Mouse (Mus musculus): Measurements from ENCODE around the gene Pnmal2.
"Not testable (repeated sequence)": the region's sequence is repeated elsewhere in the genome, so short reads cannot be mapped to it uniquely, and the experiment has no call there.

Gene Pnmal2

DNA sequence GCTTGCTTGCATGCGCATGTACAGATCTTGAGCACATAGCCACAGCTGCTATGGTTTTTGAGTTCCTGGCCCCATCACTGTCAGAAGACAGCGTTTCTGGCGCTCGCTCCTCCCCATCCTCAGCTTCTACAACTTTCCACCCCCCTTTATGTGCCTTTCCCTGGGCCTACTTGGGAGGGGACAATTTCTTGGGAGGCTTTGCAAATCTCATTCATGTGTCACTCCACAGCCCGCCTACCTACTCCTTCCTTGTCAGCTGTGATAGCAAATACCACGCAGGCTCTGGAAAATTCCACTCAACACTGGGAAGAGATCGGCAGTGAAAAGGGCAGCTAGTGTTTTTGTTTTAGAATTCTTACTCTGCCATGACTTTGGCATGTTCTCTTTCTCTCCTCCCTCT lies 4.2 kb upstream of the Pnmal2 start:
- no peak for DNase-seq (ENCODE audit: low read depth, low spot score)

DNA sequence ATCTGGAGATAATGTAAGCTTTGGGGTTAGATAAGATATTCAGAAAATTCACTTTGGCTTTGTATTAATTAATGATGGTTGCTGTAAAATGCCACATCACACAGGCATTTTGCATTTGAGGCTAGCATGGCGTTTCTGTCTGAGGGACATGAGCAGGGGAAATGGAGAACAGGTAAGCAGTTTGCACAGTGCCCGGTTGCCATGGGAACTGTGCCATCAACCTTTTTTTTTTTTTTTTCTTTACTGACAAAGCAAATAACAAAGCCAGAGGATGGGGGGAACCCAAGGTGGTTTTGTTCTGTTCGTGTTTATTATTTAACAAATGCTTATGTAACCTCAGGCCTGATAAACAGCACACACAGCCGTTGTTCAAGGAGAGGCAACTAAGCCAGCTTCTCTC lies 1.6 kb upstream of the Pnmal2 start:
- DNase-seq (ENCODE audit: low read depth, low spot score): no peak

DNA sequence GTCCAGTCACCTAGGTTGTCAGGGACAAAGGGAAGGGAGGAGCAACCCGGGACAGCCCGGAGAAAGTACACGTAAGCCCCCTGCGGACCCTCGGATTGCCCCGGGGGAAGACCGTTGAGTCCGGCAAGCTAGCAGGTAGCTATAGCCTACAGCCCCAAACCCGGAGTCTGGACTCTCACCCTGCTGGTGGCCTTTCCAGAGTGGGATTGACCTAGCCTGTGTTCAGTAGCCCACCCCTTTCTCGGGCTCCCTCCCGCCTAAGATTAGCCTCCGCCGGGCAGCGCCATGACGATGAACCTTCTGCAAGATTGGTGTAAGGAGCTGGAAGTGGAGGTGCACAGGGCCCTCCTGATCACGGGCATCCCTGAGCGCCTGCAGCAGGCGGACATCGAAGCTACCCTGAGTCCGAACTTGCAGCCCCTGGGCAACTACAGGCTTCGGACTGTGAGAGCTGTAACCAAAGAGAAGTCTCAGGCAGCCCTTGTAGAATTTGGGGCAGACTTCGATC lies 380 bp downstream of the Pnmal2 start:
- no peak for DNase-seq (ENCODE audit: low read depth, low spot score)

DNA sequence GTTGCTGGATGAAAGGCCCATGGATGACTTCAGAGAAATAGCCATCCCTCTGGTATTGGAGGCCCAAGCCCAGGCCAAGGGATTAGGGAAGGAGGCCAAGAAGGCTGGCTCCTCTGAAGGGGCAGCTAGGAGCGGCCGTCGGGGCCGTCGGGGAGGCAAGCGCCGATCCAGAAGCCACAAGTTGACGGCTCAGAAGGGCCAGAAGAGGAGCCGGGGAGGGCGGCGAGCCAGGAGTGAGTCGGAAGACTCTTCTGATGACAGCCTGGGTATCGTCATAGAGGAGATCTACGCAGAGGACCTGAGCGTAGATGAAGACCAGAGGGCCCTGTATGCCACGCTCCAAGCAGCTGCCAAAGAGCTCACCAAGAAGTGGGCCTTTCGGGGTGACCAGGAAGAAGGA lies 937 bp downstream of the Pnmal2 start:
- DNase-seq (ENCODE audit: low read depth, low spot score): no peak

GRCm38 (mm10) chr7:16946441-16947348 lies 2.2 kb downstream of the Pnmal2 start:
- DNase-seq (ENCODE audit: low read depth, low spot score): no peak

DNA sequence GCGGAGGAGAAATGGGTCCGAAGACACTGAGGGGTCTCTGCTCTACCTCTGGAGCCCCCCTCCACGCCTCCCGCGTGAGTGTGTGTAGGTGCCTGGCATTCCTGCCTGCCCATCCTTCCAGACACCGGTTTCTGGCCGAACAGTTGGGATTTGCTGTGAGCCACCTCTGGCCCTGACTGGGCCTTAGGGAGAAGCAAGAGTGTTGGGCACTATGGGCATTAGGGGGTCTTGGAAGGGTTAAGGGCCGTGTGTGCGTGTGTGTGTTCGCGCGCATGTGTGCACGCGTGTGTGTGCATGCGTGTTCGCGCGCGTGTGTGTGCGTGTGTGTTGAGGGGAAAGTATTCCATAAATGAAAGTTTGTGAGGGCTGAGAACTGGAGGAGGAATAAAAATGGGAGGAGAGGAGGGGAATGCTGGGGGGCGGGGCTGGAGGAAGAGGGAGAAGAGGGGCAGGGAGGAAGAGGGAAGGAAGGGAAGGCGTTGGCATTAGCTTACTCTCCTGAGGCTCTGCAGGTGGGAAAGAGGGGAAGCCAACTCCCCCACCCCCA lies 2.9 kb downstream of the Pnmal2 start:
- no peak for DNase-seq (ENCODE audit: low read depth, low spot score)

DNA sequence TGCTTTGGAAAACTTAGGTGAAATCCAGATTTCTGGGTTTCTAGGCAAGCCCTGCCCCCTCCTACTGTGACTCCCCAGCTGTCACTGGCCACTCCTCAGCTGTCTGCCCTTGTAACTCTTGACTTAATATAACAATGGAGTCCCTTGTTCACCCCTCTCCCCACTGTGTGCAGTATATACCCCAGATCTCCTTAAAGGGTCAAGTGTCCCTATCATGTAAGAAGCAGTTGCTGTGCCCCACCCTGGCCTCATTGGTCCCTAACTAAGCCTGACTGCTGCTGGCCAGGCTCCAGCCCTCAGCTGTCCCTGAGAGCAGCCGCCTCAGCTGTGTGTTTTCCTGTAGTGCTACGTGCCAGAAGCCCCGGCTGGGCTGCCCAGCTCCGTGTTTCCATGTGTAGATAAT lies 3.5 kb downstream of the Pnmal2 start:
- no peak for DNase-seq (ENCODE audit: low read depth, low spot score)

GRCm38 (mm10) chr7:16948923-16949458 lies 4.5 kb downstream of the Pnmal2 start:
- DNase-seq (ENCODE audit: low read depth, low spot score): no peak

DNA sequence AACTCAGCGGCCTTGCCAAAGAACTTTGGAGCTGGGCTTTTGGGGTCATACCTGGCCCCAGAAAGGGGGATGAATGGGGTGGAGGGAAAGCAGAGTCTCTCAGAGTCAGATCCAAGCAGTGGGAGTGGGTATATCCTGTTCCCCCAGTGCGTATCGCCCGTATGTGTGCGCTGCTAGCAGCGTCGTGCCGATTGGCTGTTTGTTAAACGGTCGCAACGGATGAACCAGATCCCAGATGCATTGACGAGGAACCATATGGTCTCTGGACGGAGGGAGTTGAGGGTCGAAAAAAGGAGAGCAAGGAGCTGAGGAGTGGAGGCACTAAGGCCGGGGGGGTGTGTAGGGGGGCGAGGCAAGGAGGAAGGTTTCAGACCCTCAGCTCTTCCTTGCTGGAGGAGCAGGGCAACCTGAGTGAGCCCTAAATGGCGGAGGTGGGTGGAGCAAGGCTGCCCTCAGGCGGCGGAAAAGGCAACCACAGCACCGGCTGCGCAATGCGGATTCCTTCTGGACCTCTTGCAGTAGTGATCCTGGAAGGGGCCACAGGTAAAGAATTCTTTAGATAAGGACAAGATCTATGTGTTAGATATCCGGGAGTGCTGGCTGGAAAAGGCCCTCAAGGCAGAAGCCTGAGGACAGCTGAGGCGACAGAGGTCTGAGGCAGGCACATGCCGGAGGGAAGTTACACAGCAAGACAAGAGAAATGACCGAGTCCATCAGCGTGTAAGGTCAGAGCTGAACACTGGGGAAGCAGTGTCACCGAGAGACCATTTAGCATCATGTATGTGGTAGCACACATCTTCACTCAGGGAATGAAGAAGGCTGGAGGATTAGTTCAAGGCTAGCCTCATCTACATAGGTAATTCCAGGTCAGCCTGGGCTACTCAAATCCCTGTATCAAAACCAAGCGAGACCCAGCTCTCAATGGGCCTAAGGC lies 5.7 kb downstream of the Pnmal2 start:
- peak; percentile 65 for DNase-seq (ENCODE audit: low read depth, low spot score)

DNA sequence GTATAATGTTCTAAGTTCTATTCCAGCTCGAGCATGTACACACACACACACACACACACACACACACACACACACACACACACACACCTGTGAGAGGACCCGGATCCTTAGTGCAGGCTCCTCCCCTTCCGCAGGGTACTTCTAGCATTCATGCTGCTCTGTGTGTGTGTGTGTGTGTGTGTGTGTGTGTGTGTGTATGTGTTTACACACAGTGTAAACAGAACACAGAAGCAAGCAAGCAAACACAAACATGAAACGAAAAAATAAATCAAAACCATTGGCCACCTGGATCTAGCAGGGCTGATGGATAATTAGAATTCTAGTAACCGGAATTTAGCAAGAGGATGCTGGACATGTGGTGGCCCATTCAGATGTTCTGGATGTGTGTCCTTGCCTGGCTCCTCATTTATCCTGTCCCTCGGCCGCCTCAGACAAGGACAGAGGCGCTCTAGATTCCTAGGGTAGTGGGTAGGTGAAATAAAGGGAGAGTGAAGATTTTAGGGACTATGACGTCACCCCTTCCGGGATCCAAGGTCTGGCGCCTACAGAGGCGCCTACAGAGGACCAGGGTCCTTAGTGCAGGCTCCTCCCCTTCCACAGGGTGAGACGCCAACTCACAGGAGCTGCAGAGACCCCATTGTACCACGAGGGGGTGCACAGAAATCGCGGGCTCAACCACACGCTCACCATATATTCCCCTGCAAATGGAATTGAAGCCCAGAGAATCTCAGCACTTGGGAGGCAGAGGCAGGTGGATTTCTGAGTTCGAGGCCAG lies 6.6 kb downstream of the Pnmal2 start:
- peak; percentile 71 for DNase-seq (ENCODE audit: low read depth, low spot score)

GRCm38 (mm10) chr7:16953776-16954175 lies 9.3 kb downstream of the Pnmal2 start:
- not testable (repeated sequence) for DNase-seq (ENCODE audit: low read depth, low spot score)

- no peak for DNase-seq (ENCODE audit: low read depth, low spot score)
Measured at GRCm38 (mm10) chr7:16955712-16956111, 11.2 kb downstream of the Pnmal2 start.

DNA sequence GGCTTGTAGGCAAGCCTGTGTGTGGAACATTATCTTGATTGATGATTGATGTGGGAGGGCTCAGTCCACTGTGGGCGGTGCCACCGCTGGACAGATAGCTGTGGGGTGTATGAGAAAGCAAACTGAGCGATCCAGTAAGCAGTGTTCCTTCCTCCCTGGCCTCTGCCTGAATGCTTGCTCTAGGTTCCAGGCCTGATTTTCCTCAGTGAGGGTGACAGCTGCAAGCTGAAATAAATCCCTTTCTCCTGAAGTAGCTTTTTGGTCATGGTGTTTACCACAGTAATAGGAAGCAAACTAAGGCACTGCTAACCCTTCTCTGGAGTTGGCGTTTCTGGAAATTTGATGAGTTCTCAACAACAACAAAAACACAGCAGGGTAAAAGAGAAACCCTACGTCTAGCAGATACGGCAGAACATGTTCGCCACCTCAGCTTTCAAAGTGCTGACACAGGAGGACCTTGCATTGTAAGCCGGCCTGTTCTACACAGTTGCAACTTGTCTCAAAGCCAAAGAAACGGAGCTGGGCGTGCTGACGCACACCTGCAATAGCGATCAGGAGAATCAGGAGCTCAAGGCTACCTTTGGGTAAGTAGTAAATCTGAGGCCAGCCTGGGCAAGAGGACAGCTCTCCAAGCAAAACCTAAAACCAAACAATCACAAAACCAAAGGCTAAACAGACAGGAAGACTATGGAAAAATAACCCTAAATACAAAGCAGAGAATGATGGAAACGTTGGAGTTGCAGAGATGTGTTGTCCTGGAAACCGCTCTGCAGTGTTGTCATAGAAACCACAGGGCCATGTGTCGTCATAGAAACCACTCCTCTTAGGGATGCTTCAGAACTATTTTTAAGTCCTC lies 12.2 kb downstream of the Pnmal2 start:
- no peak for DNase-seq (ENCODE audit: low read depth, low spot score)

- peak; percentile 72 for DNase-seq (ENCODE audit: low read depth, low spot score)
Measured at GRCm38 (mm10) chr7:16959539-16960187, 15.2 kb downstream of the Pnmal2 start, which contains the start of gene Pnmal1. TSS of gene Pnmal1 (plus strand) at chr7:16959679.

DNA sequence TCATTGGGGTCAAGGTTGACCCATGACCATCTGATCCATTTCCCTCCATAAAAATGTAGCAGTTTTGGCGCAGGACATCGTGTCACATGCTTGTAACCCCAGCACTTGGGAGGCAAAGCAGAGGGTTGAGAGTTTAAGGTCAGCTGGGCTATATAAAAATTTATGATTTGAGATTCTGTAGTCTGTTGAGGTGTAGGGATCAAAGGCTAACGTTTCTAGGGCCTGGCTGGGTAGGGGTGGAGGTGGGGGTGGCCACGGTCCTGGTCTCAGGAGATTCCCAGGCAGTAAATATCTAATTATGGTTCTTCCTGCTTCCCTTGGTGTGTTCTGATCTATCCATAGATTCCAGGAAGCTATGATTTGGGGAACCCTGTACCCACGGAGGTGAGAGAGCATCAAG lies 17.2 kb downstream of the Pnmal2 start:
- no peak for DNase-seq (ENCODE audit: low read depth, low spot score)

DNA sequence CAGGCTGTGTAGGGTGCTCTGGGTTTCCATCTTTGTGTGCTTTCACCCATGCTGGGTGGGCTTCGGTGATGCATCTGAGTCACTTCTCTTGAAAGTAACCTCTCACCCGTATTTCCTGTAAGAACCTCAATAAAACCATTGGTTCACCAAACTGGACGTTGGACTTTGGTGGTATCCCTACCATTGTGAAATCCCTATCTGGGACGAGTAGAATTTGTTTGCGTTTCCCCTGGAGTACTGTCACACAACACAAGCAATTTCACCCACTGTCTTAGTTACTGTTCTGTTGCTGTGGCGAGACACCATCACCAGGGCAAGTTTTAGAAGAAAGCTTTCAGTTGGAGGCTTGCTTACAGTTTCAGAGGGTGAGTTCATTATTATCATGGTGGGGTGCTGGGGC lies 23.9 kb downstream of the Pnmal2 start:
- no peak for DNase-seq (ENCODE audit: low read depth, low spot score)

- DNase-seq (ENCODE audit: low read depth, low spot score): no peak
Measured at GRCm38 (mm10) chr7:16971160-16971559, 26.7 kb downstream of the Pnmal2 start.

DNA sequence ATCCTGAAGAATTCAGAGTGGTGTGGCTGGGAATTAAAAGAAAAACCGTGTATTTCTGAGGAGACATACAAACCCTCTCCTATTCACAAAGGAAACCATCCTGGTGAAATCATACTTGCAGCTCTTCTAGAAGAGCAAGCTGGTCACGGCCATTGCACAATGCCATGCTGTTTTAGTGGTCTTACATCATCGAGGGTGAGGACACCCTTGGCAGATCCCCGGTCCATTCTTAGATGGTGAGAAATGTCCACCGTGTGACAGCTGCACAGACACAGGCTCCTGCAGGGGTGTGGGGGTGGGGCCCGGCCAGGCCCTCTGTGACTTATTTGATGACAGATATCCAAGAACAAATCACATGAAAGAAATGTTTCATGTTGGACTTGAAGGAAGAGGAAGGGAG lies 29.5 kb downstream of the Pnmal2 start:
- no peak for DNase-seq (ENCODE audit: low read depth, low spot score)

GRCm38 (mm10) chr7:16976298-16976697 lies 31.8 kb downstream of the Pnmal2 start:
- DNase-seq (ENCODE audit: low read depth, low spot score): no peak
